Mouse (Mus musculus): ENCODE measurements around the gene Pik3r1. TPM values are rescaled to one million over a fixed set of nuclear protein-coding genes. Genes with fewer than 3 reads are reported as not detected.

Gene Pik3r1
- 3.9 and 4.2 TPM in 2 replicates for polyA plus RNA-seq (2012; ENCODE audit: insufficient read depth, low replicate concordance)

- peak within 1 kb of the TSS; percentile 99 for H3K4me3 ChIP-seq (replicated peaks)
- no peaks in the 10 kb centered on the region for H3K9me3 ChIP-seq
- TF ChIP-seq GATA1 (IDR thresholded peaks at IDR 0.05; ENCODE audit: borderline replicate concordance, low read length) = no peak
- TF ChIP-seq FLI1 (IDR thresholded peaks at IDR 0.05; ENCODE audit: low read length) = no peak
- peaks cover 44% of the 10 kb centered on the region for H3K4me1 ChIP-seq
- peaks cover 18% of the 10 kb centered on the region for H3K36me3 ChIP-seq (replicated peaks; ENCODE audit: low read length)
- no peaks in the 10 kb centered on the region for H3K27me3 ChIP-seq (replicated peaks)
Observed at GRCm38 (mm10) chr13:101767809-101768629, at the start of gene Pik3r1. TSS of gene Pik3r1 (minus strand) at chr13:101768217.

- Histone ChIP-seq H3K4me3 (replicated peaks) (no peak overlapping the region), H3K4me1 (peaks cover 6% of the 10 kb centered on the region; the same call in 1 of the 2 replicates), H3K9me3 (no peaks in the 10 kb centered on the region), H3K36me3 (replicated peaks; ENCODE audit: low read length) (no peaks in the 10 kb centered on the region), H3K27me3 (replicated peaks) (peaks cover 8% of the 10 kb centered on the region)
- no peak for TF ChIP-seq GATA1 (IDR thresholded peaks at IDR 0.05; ENCODE audit: borderline replicate concordance, low read length)
- no peak for TF ChIP-seq FLI1 (IDR thresholded peaks at IDR 0.05; ENCODE audit: low read length)
Observed at GRCm38 (mm10) chr13:101813267-101813900, 45.4 kb upstream of the Pik3r1 start.

GRCm38 (mm10) chr13:101812341-101812740 lies 44.3 kb upstream of the Pik3r1 start:
- H3K36me3 ChIP-seq (replicated peaks; ENCODE audit: low read length) = no peaks in the 10 kb centered on the region
- TF ChIP-seq GATA1 (IDR thresholded peaks at IDR 0.05; ENCODE audit: borderline replicate concordance, low read length) (no peak), FLI1 (IDR thresholded peaks at IDR 0.05; ENCODE audit: low read length) (no peak)

DNA sequence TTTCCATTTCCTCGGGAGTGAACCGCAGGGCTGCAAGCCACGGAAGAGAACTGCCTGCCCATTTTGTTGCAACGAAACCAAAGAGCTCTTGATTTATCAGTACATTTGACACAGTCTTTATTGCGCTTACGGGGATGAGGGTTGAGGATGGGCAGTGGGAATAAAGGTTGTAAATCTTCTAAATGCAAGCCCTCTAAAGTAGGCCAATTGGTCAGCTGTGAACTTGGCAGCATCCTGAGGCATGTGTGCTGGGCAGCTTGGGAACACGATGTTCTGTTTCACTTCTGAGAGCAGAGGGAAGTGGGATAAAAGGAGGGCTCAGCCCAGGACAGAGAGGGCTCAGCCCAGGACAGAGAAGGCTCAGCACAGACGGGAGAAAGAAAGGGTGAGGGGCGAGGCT lies 43.9 kb upstream of the Pik3r1 start:
- TF ChIP-seq FLI1 (IDR thresholded peaks at IDR 0.05; ENCODE audit: low read length) (no peak), GATA1 (IDR thresholded peaks at IDR 0.05; ENCODE audit: borderline replicate concordance, low read length) (no peak)
- H3K9me3 ChIP-seq = peaks cover 4% of the 10 kb centered on the region; the same call in 1 of the 2 replicates
- peaks cover 8% of the 10 kb centered on the region for H3K27me3 ChIP-seq (replicated peaks)
- H3K4me1 ChIP-seq = peaks cover 6% of the 10 kb centered on the region; the same call in 1 of the 2 replicates
- H3K36me3 ChIP-seq (replicated peaks; ENCODE audit: low read length) = no peaks in the 10 kb centered on the region
- H3K4me3 ChIP-seq (replicated peaks) = peak overlapping the region; percentile 39

More at GRCm38 (mm10) chr13:101812341-101812740, 44.3 kb upstream of the Pik3r1 start:
- H3K9me3 ChIP-seq = no peaks in the 10 kb centered on the region
- peak overlapping the region; percentile 39 for H3K4me3 ChIP-seq (replicated peaks)
- peaks cover 6% of the 10 kb centered on the region; the same call in 1 of the 2 replicates for H3K4me1 ChIP-seq
- H3K27me3 ChIP-seq (replicated peaks) = peaks cover 8% of the 10 kb centered on the region

- TF ChIP-seq FLI1 (IDR thresholded peaks at IDR 0.05; ENCODE audit: low read length) (no peak), GATA1 (IDR thresholded peaks at IDR 0.05; ENCODE audit: borderline replicate concordance, low read length) (no peak)
- H3K36me3 ChIP-seq (replicated peaks; ENCODE audit: low read length) = no peaks in the 10 kb centered on the region
- no peak overlapping the region for H3K4me3 ChIP-seq (replicated peaks)
- H3K27me3 ChIP-seq (replicated peaks) = peaks cover 13% of the 10 kb centered on the region
- H3K9me3 ChIP-seq = peaks cover 9% of the 10 kb centered on the region; the same call in 1 of the 2 replicates
- H3K4me1 ChIP-seq = peaks cover 9% of the 10 kb centered on the region
Observed at GRCm38 (mm10) chr13:101810667-101811066, 42.6 kb upstream of the Pik3r1 start.

DNA sequence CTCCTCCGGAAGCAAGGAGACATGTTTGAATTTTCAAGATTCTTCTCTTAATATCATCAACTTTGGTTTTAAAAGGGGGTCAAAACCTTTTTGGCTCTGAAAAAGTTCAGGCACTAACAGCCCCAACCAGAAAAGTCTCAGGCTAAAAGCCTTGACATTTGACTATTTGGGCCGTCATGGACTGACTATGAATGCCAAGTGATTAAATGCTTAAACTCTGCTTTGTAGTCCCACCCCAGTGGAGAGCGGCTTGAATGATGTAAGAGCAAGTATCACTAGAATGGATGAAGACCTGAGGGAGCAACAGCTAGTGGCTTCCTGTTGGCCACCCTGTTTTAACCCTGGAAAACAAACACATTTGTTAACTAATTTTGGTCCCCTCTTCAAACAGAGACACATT lies 41.8 kb upstream of the Pik3r1 start:
- H3K4me1 ChIP-seq = peaks cover 16% of the 10 kb centered on the region
- H3K9me3 ChIP-seq = peaks cover 9% of the 10 kb centered on the region; the same call in 1 of the 2 replicates
- peaks cover 14% of the 10 kb centered on the region for H3K27me3 ChIP-seq (replicated peaks)
- TF ChIP-seq GATA1 (IDR thresholded peaks at IDR 0.05; ENCODE audit: borderline replicate concordance, low read length) (no peak), FLI1 (IDR thresholded peaks at IDR 0.05; ENCODE audit: low read length) (no peak)
- H3K36me3 ChIP-seq (replicated peaks; ENCODE audit: low read length) = no peaks in the 10 kb centered on the region
- H3K4me3 ChIP-seq (replicated peaks) = no peak overlapping the region

DNA sequence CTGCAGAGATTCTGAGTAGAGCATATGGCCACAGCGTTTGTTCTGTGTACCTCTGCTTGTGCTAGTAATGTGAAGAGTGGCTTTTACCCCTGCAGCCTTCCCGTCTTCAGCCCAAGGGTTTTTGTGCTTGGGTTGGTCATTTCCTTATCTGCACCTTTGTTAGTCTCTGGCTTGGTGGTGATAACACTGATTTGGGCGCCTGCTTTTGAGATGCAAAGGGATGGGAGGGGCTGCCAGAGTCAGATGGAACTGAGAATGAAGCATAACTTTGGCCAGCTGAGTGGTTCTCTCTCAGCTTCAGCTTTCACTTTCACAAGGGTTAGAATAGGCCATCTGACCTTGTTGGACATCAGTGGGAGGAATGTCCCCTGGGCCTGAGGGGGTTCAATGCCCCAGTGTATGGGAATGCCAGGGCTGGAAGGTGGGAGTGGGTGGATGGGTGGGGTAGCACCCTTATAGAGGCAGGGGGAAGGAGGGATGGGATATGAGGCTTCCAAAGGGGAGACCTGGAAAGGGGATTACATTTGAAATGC lies 37.6 kb upstream of the Pik3r1 start:
- Histone ChIP-seq H3K36me3 (replicated peaks; ENCODE audit: low read length) (no peaks in the 10 kb centered on the region), H3K27me3 (replicated peaks) (peaks cover 25% of the 10 kb centered on the region), H3K4me1 (peaks cover 12% of the 10 kb centered on the region), H3K9me3 (peaks cover 9% of the 10 kb centered on the region; the same call in 1 of the 2 replicates), H3K4me3 (replicated peaks) (peak overlapping the region; percentile 18)
- TF ChIP-seq GATA1 (IDR thresholded peaks at IDR 0.05; ENCODE audit: borderline replicate concordance, low read length) (no peak), FLI1 (IDR thresholded peaks at IDR 0.05; ENCODE audit: low read length) (no peak)

- no peak for TF ChIP-seq GATA1 (IDR thresholded peaks at IDR 0.05; ENCODE audit: borderline replicate concordance, low read length)
- no peak for TF ChIP-seq FLI1 (IDR thresholded peaks at IDR 0.05; ENCODE audit: low read length)
- Histone ChIP-seq H3K36me3 (replicated peaks; ENCODE audit: low read length) (no peaks in the 10 kb centered on the region), H3K4me1 (peaks cover 48% of the 10 kb centered on the region), H3K4me3 (replicated peaks) (peak overlapping the region; percentile 87), H3K27me3 (replicated peaks) (peaks cover 22% of the 10 kb centered on the region), H3K9me3 (peaks cover 2% of the 10 kb centered on the region; the same call in 1 of the 2 replicates)
Observed at GRCm38 (mm10) chr13:101801372-101802186, 33.6 kb upstream of the Pik3r1 start.

GRCm38 (mm10) chr13:101800833-101801371 lies 32.9 kb upstream of the Pik3r1 start:
- H3K4me3 ChIP-seq (replicated peaks) = peak overlapping the region; percentile 87
- peaks cover 49% of the 10 kb centered on the region for H3K4me1 ChIP-seq

More at GRCm38 (mm10) chr13:101800833-101801371, 32.9 kb upstream of the Pik3r1 start:
- Histone ChIP-seq H3K27me3 (replicated peaks) (peaks cover 20% of the 10 kb centered on the region), H3K9me3 (no peaks in the 10 kb centered on the region), H3K36me3 (replicated peaks; ENCODE audit: low read length) (no peaks in the 10 kb centered on the region)
- TF ChIP-seq GATA1 (IDR thresholded peaks at IDR 0.05; ENCODE audit: borderline replicate concordance, low read length) (no peak), FLI1 (IDR thresholded peaks at IDR 0.05; ENCODE audit: low read length) (no peak)

Data from megakaryocyte, embryonic 14.5 days (primary cell).